Mouse (Mus musculus): ENCODE results near the gene Pqbp1.
"Not testable (repeated sequence)": the region's sequence is repeated elsewhere in the genome, so short reads cannot be mapped to it uniquely, and the experiment has no call there.

The Pqbp1 gene

GRCm38 (mm10) chrX:7898880-7899874, at the start of gene Pqbp1, which contains the start of gene Timm17b:
TSS of gene Pqbp1 (minus strand) at chrX:7899269.
TSS of gene Timm17b (plus strand) at chrX:7899357.
- peak; percentile 93 for DNase-seq

DNA sequence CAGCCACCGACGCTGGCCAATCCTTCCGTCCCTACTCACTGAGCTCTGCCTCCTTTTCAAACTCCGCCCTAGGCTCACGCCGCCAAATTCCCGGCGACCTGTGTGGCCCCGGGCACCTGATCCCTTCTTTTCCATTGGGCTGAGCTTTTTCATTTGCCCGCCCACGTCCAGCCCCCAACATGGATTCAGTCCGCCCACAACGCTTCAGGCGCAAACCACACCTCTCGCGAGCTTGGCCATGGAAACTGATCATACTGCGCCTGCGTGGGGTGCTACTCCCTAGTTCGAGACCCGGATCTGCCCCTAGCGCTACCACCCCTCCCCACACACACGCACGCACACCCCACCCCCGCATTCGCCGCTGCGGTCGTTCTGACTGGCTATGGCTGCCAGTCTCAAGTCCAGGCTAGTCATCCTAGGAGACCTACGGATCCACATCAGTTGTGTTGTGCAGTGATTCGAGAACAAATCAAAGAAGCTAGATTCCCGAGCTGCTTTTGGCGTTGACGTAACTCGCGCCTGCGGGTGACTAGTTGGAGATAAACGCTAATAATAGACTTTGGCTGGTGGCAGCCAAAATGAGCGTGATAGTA, 48.9 kb upstream of the Pqbp1 start:
- peak; percentile 95 for DNase-seq

- DNase-seq: peak; percentile 17
Measured at GRCm38 (mm10) chrX:7947108-7947899, 48.2 kb upstream of the Pqbp1 start, which contains the start of gene Hdac6. TSS of gene Hdac6 (minus strand) at chrX:7947889.

DNA sequence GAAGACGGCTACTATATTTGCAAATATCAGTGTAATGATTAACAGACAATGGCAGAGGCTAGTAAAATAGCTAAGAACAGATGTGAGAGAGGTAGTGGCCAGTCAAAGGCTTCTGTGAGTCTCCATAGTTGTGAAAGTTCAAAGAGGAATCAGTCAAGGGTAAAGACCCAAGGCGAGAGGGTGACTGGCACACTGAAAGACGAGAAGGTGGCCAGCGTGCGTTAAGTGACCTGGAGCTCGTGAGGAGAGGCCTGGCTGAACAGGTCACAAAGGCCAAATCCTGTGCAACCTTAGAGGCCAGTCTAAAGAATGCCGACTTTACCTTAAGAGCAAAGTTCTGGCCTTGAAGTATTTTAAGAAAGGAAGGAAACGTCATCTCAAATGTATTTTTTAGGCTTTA, 46.5 kb upstream of the Pqbp1 start:
- peak; percentile 11 for DNase-seq

- no peak for DNase-seq
Measured at GRCm38 (mm10) chrX:7937667-7938066, 38.6 kb upstream of the Pqbp1 start.

DNA sequence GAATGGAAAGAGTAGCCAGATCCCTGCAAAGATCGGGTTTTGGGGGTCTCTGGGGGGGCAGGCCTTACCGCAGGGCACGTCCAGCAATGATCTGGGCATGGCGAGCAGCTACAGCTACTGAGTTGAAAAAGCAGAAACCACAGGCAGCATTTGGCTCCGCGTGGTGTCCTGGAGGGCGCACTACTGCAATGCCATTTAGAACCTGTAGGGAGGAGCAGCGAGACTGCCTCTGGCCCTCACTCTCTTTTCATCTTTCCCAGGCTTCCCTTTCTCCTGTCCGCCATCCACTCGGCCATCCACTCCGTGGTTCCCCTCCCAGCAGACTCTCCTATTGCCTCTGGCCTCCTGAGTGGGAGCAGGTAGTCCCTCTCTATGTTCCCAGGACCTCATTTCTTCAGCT, 37.8 kb upstream of the Pqbp1 start:
- no peak for DNase-seq

- no peak for DNase-seq
Measured at GRCm38 (mm10) chrX:7928270-7928790, 29.3 kb upstream of the Pqbp1 start, which contains the start of gene Eras. TSS of gene Eras (minus strand) at chrX:7928607.

DNA sequence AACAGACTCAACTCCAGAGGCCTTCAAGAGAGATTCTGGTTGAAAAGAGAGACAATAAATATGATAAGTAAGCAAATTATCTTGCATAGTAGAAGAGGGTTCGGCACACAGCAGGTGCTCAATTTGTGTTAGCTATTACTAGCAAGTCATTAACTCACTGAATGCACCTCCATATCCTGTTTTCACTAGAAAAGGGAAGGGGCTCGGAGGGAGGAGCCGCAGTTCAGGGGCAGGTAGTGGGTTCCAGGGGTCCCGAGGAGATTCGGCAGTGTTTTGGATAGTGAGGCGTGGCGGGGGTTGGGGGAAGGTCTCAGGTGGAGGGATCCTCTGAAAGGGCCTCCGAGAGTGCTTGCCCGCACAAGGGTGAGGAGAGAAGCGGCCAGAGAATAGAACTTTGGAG, 28.0 kb upstream of the Pqbp1 start:
- no peak for DNase-seq

DNA sequence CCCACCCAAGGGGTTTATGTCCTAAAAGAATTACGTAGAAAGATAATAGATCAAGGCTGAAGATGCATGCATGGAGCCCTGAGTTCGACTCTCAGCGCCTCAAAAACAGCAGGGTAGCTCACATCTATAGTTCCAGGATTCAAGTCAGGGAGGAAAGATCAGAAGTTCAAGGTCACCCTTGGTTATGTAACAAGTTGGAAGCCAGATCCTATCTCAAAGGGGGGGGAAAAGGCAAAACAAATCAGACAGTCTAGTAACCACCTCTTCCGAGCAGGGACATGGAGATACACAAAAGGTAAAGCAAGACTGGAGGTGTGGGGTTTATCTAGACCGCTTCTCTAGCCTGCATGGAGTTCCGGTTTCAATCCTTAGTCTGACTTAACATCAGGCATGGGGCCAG, 27.2 kb upstream of the Pqbp1 start:
- DNase-seq: no peak

DNA sequence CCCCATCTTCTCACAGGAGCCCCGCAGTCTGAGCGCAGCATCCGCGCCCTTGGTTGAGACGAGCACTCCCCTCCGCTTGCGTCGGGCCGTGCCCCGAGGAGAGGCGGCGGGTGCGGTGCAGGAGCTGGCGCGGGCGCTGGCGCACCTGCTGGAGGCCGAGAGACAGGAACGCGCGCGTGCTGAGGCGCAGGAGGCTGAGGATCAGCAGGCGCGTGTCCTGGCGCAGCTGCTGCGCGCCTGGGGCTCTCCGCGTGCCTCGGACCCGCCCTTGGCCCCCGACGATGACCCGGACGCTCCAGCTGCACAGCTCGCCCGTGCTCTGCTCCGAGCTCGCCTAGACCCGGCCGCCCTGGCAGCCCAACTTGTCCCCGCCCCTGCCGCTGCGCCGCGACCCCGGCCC, 23.0 kb upstream of the Pqbp1 start:
- DNase-seq: no peak

DNA sequence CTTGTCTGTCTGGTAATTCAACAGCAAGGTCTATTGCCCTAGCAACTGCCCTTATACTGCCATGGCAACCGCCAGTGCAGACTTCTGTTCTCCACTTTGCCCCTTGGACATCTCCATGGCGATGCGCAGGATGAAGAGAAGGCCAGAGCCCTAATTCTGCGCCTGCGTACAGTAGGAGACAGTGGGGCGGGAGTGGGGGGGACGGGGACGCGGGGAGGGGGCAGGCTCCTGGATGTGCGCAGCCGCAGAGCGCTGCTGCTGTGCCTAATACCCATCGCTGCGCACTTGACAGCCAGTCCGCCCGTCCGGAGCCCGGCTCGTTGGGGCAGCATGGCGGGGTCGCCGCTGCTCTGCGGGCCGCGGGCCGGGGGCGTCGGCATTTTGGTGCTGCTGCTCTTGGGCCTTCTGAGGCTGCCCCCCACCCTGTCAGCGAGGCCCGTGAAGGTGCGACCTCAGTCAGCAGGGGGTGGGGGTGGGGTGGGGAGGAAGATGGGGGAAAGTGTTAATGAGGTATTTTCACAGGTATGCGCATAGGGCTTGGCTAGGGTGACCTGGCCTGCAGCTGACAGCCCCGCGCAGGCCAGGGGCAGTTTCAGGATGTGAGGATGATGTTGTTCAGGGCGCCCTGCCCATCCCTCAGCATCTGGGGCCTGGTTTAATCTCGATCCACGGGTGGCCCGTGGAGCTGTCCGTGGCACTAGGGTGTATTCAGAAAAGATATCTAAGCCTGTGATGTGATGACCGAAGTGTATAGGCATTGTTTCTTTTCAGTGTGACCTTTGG, 20.7 kb upstream of the Pqbp1 start, which contains the start of gene Pcsk1n:
TSS of gene Pcsk1n (plus strand) at position 222 of the 783 bp plus-strand sequence.
- DNase-seq: no peak

GRCm38 (mm10) chrX:7917960-7918359, 18.9 kb upstream of the Pqbp1 start:
- DNase-seq: not testable (repeated sequence)

- DNase-seq: peak; percentile 23
Measured at GRCm38 (mm10) chrX:7915669-7916068, 16.6 kb upstream of the Pqbp1 start.

- no peak for DNase-seq
Measured at GRCm38 (mm10) chrX:7910473-7910872, 11.4 kb upstream of the Pqbp1 start.

DNA sequence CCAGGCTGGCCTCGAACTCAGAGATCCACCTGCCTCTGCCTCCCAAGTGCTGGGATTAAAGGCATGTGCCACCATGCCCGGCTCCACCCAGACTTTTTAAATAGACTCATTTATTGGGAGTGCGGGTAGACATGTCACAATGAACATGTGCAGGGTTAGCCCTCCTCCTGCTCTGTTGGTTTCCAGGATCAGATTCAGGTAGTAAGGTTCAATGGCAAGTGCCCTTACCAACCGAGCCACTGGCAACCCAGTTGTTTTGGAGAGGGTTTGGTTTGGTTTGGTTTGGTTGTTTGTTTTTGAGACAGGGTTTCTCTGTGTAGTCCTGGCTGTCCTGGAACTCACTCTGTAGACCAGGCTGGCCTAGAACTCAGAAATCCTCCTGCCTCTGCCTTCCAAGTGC, 10.2 kb upstream of the Pqbp1 start, which contains the start of gene Gm10490:
TSS of gene Gm10490 (plus strand) at position 301 of the 400 bp plus-strand sequence.
- DNase-seq: not testable (repeated sequence)

- no peak for DNase-seq
Measured at GRCm38 (mm10) chrX:7907735-7908134, 8.7 kb upstream of the Pqbp1 start, which contains the start of gene Gm10491. TSS of gene Gm10491 (minus strand) at chrX:7907835.

DNA sequence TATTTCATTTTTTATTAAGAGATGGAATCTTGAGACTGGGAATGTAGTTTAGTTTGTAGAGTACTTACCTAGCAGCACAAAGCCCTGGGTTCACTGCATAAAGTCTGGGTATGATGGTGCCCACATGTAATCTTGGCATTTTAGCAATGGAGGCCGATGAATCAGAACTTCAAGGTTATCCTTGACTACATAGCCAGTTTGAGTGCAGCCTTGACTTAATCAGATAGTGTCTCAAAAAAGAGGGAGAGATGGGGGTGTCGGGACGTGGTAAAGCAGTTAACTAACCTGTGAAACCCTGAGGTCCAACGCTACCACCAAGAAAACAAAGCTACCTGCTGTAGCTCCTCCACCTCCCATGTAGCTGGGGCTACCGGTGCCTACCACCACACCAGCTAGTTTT, 5.4 kb upstream of the Pqbp1 start:
- no peak for DNase-seq

DNA sequence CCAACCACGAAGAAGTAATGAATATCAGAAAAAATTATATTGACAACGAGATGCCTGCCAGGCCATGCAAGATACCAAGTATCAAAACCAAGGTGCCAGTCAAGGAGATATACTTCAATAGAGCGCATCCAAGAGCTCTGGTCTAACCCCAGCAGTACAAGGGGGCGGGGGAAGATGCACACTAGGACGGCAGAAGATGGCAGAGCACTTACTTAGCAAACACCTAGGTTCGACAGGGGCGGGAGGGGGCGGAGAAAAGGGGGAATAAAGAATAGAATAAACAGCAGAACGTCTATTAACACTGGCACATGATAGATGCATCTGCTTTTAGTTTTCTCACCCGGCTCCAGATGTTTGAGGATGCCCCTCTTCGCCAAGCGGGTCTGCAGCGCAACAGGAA, 858 bp downstream of the Pqbp1 start:
- no peak for DNase-seq

- peak; percentile 90 for DNase-seq
Measured at GRCm38 (mm10) chrX:7883841-7884567, 15.1 kb downstream of the Pqbp1 start, which contains the start of gene Slc35a2. TSS of gene Slc35a2 (plus strand) at chrX:7884028.

DNA sequence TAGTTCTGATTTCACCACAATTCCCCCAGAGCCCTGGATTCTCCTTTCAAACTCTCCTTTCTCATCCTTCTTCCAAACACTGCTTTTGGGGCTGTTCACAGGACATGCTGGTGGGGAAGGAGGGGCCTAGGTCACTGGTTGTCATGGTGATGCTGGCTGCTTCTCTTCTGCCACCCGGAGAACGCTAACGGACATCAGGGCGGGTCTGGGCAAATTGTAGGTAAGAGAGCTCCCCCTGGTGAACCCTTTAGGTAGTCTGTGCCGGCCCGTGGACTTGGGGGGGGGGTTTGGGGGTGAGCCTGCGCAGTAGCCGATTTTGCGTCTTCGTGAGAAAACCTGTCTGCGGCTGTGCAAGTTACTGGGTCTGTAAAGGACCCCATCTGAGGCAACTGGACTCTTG, 19.2 kb downstream of the Pqbp1 start:
- peak; percentile 70 for DNase-seq

- DNase-seq: no peak
Measured at GRCm38 (mm10) chrX:7878495-7878894, 20.6 kb downstream of the Pqbp1 start.
